Mouse (Mus musculus): ENCODE measurements around the gene CK137956. TPM values are rescaled to one million over a fixed set of nuclear protein-coding genes. Genes with fewer than 3 reads are reported as not detected.
A peak's percentile ranks its signal among the peaks of the same experiment; 100 is the strongest.

CK137956 gene
- polyA plus RNA-seq, 1 experiment from 2014 or later = 1.1 TPM

DNA sequence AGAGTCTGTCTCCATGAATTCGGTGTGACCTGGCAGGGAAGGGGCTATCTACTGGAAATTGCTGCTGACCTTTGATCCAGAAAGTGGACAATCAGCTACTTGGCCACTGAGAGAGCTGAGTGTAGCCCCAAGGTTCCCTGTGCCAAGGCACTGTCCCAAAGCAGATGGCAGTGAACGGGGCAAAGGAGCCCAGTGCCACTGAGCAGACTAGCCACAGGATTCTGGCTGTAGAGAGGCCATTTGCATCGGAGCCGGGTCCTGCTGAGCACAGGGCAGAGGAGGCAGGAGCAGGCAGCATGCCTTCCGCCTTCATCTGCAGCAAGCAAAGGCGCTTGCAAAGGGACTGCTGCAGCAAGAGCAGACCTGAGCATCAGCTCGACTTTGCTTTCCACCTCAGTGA, 1.6 kb downstream of the CK137956 start:
- peak; percentile 16 for DNase-seq
- no peaks in the 10 kb centered on the region for H3K4me1 ChIP-seq (ENCODE audit: control insufficient read depth, insufficient read depth, low read length)
- no peak overlapping the region for H3K9ac ChIP-seq (replicated peaks; ENCODE audit: low read length)
- WGBS = 21% methylated on average over 7 of the region's 7 CpGs
- H3K4me2 ChIP-seq (ENCODE audit: low read length) = no peak overlapping the region
- H3K36me3 ChIP-seq (ENCODE audit: control insufficient read depth, insufficient read depth, low read length) = no peaks in the 10 kb centered on the region
- no peak overlapping the region for H3K4me3 ChIP-seq (replicated peaks; ENCODE audit: low read depth, low read length)
- H3K9me3 ChIP-seq (ENCODE audit: control insufficient read depth, low read length) = no peaks in the 10 kb centered on the region
- peaks cover 8% of the 10 kb centered on the region; the same call in 1 of the 2 replicates for H3K27me3 ChIP-seq (ENCODE audit: control insufficient read depth, insufficient read depth, low read length)
- no peak for ATAC-seq (ENCODE audit: low FRiP score, low TSS enrichment)
- no peak overlapping the region for H3K27ac ChIP-seq (replicated peaks; ENCODE audit: low read depth, low read length)

GRCm38 (mm10) chr4:127953006-127953710, 17.6 kb downstream of the CK137956 start:
- no peak overlapping the region for H3K27ac ChIP-seq (replicated peaks; ENCODE audit: low read depth, low read length)

DNA sequence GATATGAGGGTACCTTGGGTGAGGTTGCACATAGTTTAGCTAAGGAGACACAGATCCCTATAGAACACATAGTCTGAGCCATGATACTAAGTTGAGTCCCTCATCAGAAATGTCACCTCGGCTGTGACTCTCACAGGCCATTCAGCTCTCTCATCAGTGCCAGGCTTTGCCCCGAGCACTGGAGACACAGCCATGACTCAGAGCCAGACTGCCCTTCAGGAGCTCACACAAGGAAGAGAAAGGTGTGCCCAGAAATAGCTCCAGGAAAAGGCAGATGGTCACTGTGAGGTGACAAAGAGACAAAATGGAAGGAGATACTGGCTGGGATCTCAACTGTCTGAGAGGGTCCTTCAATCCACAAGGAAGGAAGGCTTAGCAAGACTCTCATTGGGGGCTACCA, 23.1 kb downstream of the CK137956 start:
- Histone ChIP-seq H3K27ac (replicated peaks; ENCODE audit: low read depth, low read length) (no peak overlapping the region), H3K9me3 (ENCODE audit: control insufficient read depth, low read length) (no peaks in the 10 kb centered on the region)
- 74% methylated on average over 2 of the region's 2 CpGs for WGBS

More at GRCm38 (mm10) chr4:127953006-127953710, 17.6 kb downstream of the CK137956 start:
- H3K4me2 ChIP-seq (ENCODE audit: low read length) = no peak overlapping the region
- DNase-seq (peak; percentile 25), ATAC-seq (ENCODE audit: low FRiP score, low TSS enrichment) (no peak)
- H3K27me3 ChIP-seq (ENCODE audit: control insufficient read depth, insufficient read depth, low read length) = no peaks in the 10 kb centered on the region
- no peak overlapping the region for H3K4me3 ChIP-seq (replicated peaks; ENCODE audit: low read depth, low read length)
- no peaks in the 10 kb centered on the region for H3K9me3 ChIP-seq (ENCODE audit: control insufficient read depth, low read length)
- H3K36me3 ChIP-seq (ENCODE audit: control insufficient read depth, insufficient read depth, low read length) = no peaks in the 10 kb centered on the region
- H3K9ac ChIP-seq (replicated peaks; ENCODE audit: low read length) = no peak overlapping the region
- WGBS = 41% methylated on average over 10 of the region's 10 CpGs
- peaks cover 5% of the 10 kb centered on the region; the same call in 1 of the 2 replicates for H3K4me1 ChIP-seq (ENCODE audit: control insufficient read depth, insufficient read depth, low read length)

DNA sequence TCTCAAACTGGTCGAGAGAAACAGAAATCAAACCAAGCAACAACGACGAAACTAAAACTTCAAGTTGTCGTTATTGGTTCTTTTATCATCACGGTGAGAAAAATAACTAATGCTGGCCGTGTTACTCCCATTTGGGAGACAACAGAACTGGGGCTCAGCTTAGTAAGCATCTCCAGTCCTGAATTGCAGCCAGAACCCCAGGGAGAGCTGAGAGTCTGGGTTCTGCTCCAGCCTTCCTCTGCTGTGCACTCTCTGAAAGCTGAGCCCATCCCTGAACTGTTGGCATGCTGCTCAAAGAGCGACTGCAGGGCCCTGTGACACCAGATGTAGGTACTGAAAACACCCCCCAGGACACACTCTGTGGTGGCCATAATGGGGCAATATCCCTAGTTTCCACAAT, 33.3 kb downstream of the CK137956 start:
- Histone ChIP-seq H3K4me1 (ENCODE audit: control insufficient read depth, insufficient read depth, low read length) (no peaks in the 10 kb centered on the region), H3K9me3 (ENCODE audit: control insufficient read depth, low read length) (no peaks in the 10 kb centered on the region), H3K36me3 (ENCODE audit: control insufficient read depth, insufficient read depth, low read length) (no peaks in the 10 kb centered on the region), H3K27me3 (ENCODE audit: control insufficient read depth, insufficient read depth, low read length) (no peaks in the 10 kb centered on the region), H3K9ac (replicated peaks; ENCODE audit: low read length) (no peak overlapping the region), H3K27ac (replicated peaks; ENCODE audit: low read depth, low read length) (no peak overlapping the region), H3K4me3 (replicated peaks; ENCODE audit: low read depth, low read length) (no peak overlapping the region), H3K4me2 (ENCODE audit: low read length) (no peak overlapping the region)
- WGBS = 90% methylated on average over 7 of the region's 7 CpGs
- DNase-seq = no peak
- no peak for ATAC-seq (ENCODE audit: low FRiP score, low TSS enrichment)

More for the DNA sequence above, 23.1 kb downstream of the CK137956 start:
- Histone ChIP-seq H3K4me2 (ENCODE audit: low read length) (no peak overlapping the region), H3K27me3 (ENCODE audit: control insufficient read depth, insufficient read depth, low read length) (no peaks in the 10 kb centered on the region), H3K4me1 (ENCODE audit: control insufficient read depth, insufficient read depth, low read length) (no peaks in the 10 kb centered on the region), H3K36me3 (ENCODE audit: control insufficient read depth, insufficient read depth, low read length) (no peaks in the 10 kb centered on the region), H3K4me3 (replicated peaks; ENCODE audit: low read depth, low read length) (no peak overlapping the region), H3K9ac (replicated peaks; ENCODE audit: low read length) (no peak overlapping the region)
- DNase-seq = no peak
- ATAC-seq (ENCODE audit: low FRiP score, low TSS enrichment) = no peak

- Histone ChIP-seq H3K4me2 (ENCODE audit: low read length) (no peak overlapping the region), H3K27ac (replicated peaks; ENCODE audit: low read depth, low read length) (no peak overlapping the region), H3K9me3 (ENCODE audit: control insufficient read depth, low read length) (no peaks in the 10 kb centered on the region), H3K4me3 (replicated peaks; ENCODE audit: low read depth, low read length) (no peak overlapping the region), H3K4me1 (ENCODE audit: control insufficient read depth, insufficient read depth, low read length) (no peaks in the 10 kb centered on the region), H3K9ac (replicated peaks; ENCODE audit: low read length) (no peak overlapping the region), H3K36me3 (ENCODE audit: control insufficient read depth, insufficient read depth, low read length) (no peaks in the 10 kb centered on the region), H3K27me3 (ENCODE audit: control insufficient read depth, insufficient read depth, low read length) (no peaks in the 10 kb centered on the region)
- DNase-seq (peak; percentile 57), ATAC-seq (ENCODE audit: low FRiP score, low TSS enrichment) (no peak; the same call in 1 of the 2 replicates)
- WGBS = 60% methylated on average over 3 of the region's 3 CpGs
Observed at GRCm38 (mm10) chr4:127935369-127935768, 35.4 kb downstream of the CK137956 start.

DNA sequence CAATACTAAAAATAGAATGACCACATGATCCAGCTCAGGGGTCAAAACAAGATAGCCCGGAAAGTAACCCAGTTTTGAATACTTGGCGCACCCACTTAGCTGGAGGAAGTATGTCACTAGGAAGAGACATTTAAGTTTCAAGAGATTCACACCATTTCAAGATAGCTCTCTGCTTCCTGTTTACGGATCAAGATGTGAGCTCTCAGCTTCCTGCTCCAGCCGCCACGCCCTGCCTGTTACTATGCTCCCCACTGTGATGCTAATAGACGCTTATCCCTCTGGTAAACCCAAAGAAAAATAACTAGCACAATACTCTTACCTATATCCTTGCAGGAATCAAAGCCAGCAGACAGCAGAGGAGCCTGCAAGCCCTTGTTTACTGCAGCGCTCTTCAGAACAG, 57.2 kb downstream of the CK137956 start:
- 86% methylated on average over 7 of the region's 7 CpGs for WGBS

GRCm38 (mm10) chr4:127907151-127907550, 63.6 kb downstream of the CK137956 start:
- H3K27me3 ChIP-seq (ENCODE audit: control insufficient read depth, insufficient read depth, low read length) = no peaks in the 10 kb centered on the region
- no peak overlapping the region for H3K27ac ChIP-seq (replicated peaks; ENCODE audit: low read depth, low read length)

More for the DNA sequence above, 57.2 kb downstream of the CK137956 start:
- no peak overlapping the region for H3K27ac ChIP-seq (replicated peaks; ENCODE audit: low read depth, low read length)
- H3K36me3 ChIP-seq (ENCODE audit: control insufficient read depth, insufficient read depth, low read length) = no peaks in the 10 kb centered on the region
- no peak overlapping the region for H3K4me2 ChIP-seq (ENCODE audit: low read length)
- no peak overlapping the region for H3K4me3 ChIP-seq (replicated peaks; ENCODE audit: low read depth, low read length)
- no peaks in the 10 kb centered on the region for H3K4me1 ChIP-seq (ENCODE audit: control insufficient read depth, insufficient read depth, low read length)
- no peaks in the 10 kb centered on the region; the same call in 1 of the 2 replicates for H3K27me3 ChIP-seq (ENCODE audit: control insufficient read depth, insufficient read depth, low read length)
- no peak overlapping the region for H3K9ac ChIP-seq (replicated peaks; ENCODE audit: low read length)
- H3K9me3 ChIP-seq (ENCODE audit: control insufficient read depth, low read length) = no peaks in the 10 kb centered on the region
- DNase-seq (no peak), ATAC-seq (ENCODE audit: low FRiP score, low TSS enrichment) (no peak)

DNA sequence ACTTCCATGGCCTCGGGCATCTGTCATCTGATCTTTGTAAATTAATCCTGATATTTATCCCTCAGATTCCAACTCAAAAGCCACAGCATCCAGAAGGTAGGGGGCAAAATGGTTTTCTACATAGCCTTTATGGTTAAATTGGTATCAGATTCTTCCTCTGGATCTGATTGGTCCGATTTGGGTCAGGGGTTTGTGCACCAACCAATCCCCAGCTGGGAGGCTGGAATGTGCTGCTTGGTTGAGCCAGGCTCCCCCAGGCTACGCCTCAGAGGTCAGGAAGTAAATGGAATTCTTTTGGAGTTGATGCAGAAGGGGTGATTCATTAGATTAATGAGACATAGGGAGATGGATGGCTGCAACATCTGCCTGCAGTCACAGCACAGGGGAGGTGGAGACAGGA, 66.8 kb downstream of the CK137956 start:
- H3K4me2 ChIP-seq (ENCODE audit: low read length) = no peak overlapping the region
- no peaks in the 10 kb centered on the region for H3K4me1 ChIP-seq (ENCODE audit: control insufficient read depth, insufficient read depth, low read length)
- H3K4me3 ChIP-seq (replicated peaks; ENCODE audit: low read depth, low read length) = no peak overlapping the region
- DNase-seq (no peak), ATAC-seq (ENCODE audit: low FRiP score, low TSS enrichment) (no peak)
- 63% methylated on average over 3 of the region's 3 CpGs for WGBS
- H3K9me3 ChIP-seq (ENCODE audit: control insufficient read depth, low read length) = no peaks in the 10 kb centered on the region
- H3K9ac ChIP-seq (replicated peaks; ENCODE audit: low read length) = no peak overlapping the region
- no peaks in the 10 kb centered on the region for H3K27me3 ChIP-seq (ENCODE audit: control insufficient read depth, insufficient read depth, low read length)
- no peak overlapping the region for H3K27ac ChIP-seq (replicated peaks; ENCODE audit: low read depth, low read length)
- H3K36me3 ChIP-seq (ENCODE audit: control insufficient read depth, insufficient read depth, low read length) = no peaks in the 10 kb centered on the region

More at GRCm38 (mm10) chr4:127907151-127907550, 63.6 kb downstream of the CK137956 start:
- ATAC-seq (ENCODE audit: low FRiP score, low TSS enrichment) (no peak), DNase-seq (peak; percentile 21)
- Histone ChIP-seq H3K9ac (replicated peaks; ENCODE audit: low read length) (no peak overlapping the region), H3K4me3 (replicated peaks; ENCODE audit: low read depth, low read length) (no peak overlapping the region), H3K36me3 (ENCODE audit: control insufficient read depth, insufficient read depth, low read length) (no peaks in the 10 kb centered on the region), H3K4me1 (ENCODE audit: control insufficient read depth, insufficient read depth, low read length) (no peaks in the 10 kb centered on the region), H3K9me3 (ENCODE audit: control insufficient read depth, low read length) (no peaks in the 10 kb centered on the region), H3K4me2 (ENCODE audit: low read length) (no peak overlapping the region)
- 64% methylated on average over 8 of the region's 8 CpGs for WGBS

DNA sequence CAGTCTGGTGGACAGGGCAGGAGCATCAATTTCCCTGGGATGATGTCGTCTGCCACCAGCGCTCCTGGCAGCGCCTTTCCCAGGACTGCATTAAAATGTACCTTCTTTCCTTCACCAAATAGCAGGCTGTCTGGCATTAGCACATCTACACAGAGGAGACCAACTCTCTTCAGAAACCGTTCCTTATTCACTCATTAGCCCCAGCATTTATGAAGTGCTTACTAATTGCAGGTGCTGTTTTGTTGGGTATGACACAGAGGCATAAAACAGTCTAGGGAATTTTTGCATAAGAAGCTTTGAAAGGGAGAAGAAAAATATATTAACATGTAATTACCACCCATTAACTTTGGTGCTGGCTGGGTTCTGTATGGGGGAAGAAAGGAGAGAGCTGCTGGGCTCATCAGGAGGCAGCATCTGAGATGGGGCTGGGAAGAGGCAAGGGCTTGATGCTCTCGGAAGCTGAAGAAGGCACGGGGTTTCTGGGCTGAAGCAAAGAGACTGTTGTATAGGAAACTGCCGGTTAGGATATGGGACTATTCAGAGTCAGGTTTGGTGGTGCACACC, 69.8 kb downstream of the CK137956 start:
- Histone ChIP-seq H3K4me3 (replicated peaks; ENCODE audit: low read depth, low read length) (no peak overlapping the region), H3K4me1 (ENCODE audit: control insufficient read depth, insufficient read depth, low read length) (no peaks in the 10 kb centered on the region), H3K27ac (replicated peaks; ENCODE audit: low read depth, low read length) (no peak overlapping the region), H3K27me3 (ENCODE audit: control insufficient read depth, insufficient read depth, low read length) (no peaks in the 10 kb centered on the region), H3K9ac (replicated peaks; ENCODE audit: low read length) (no peak overlapping the region), H3K4me2 (ENCODE audit: low read length) (no peak overlapping the region), H3K36me3 (ENCODE audit: control insufficient read depth, insufficient read depth, low read length) (no peaks in the 10 kb centered on the region), H3K9me3 (ENCODE audit: control insufficient read depth, low read length) (no peaks in the 10 kb centered on the region)
- 77% methylated on average over 7 of the region's 7 CpGs for WGBS
- no peak for DNase-seq
- ATAC-seq (ENCODE audit: low FRiP score, low TSS enrichment) = no peak
